Mouse (Mus musculus): Measurements from ENCODE around the gene Tjp3.

GRCm38 (mm10) chr10:81340551-81341332 lies 49.4 kb upstream of the Tjp3 start:
- TF ChIP-seq POLR2A (IDR thresholded peaks at IDR 0.05; ENCODE audit: borderline replicate concordance, low read depth, low read length): no peak
- no peak for TF ChIP-seq CTCF (IDR thresholded peaks at IDR 0.05; ENCODE audit: low read depth, low read length)

Measured in bone marrow macrophage, adult 2 months (primary cell).